Mouse (Mus musculus): ENCODE results near the gene Srm. TPM values are rescaled to one million over a fixed set of nuclear protein-coding genes. Genes with fewer than 3 reads are reported as not detected.

Gene Srm
- polyA plus RNA-seq, 1 experiment, result 103 TPM

DNA sequence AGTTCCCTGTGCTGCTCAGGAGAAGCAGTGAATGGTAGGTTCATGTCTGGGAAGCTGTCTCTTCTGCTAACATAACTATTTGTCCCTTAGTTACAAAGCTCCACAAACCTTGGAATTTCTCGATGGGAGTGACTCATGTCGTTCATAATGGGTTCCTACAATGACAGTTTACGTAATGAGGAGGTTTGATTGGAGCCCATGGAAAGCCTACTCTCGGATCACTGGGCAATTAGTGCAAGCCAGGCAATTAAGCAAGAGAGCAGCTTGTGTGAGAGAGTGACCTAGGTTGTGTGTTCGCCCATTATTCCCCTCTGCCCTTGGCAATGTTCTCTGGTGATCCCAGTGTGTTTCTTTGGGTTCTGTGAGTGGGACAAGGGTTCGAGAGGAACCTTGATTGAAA, 4.6 kb downstream of the Srm start:
- no peak overlapping the region for H3ac ChIP-seq (ENCODE audit: control insufficient read depth, insufficient read length)
- TF ChIP-seq MYOD1 (IDR thresholded peaks at IDR 0.05; ENCODE audit: control insufficient read depth in 1 of 3, insufficient read length in 2 of 3, low read depth in 2 of 3) (no peak), TCF12 (IDR thresholded peaks at IDR 0.05; ENCODE audit: insufficient read depth, poor library complexity, severe bottlenecking) (no peak), MYOG (IDR thresholded peaks at IDR 0.05; ENCODE audit: control insufficient read depth in 1 of 3, insufficient read depth in 1 of 3, insufficient read length in 2 of 3, low read depth in 2 of 3) (no peak)
- H3K4me2 ChIP-seq (ENCODE audit: low read depth), result no peak overlapping the region
- no peak overlapping the region for H3K4me3 ChIP-seq
- H3K27me3 ChIP-seq (ENCODE audit: control insufficient read depth, insufficient read depth, insufficient read length), result no peaks in the 10 kb centered on the region
- peaks cover 25% of the 10 kb centered on the region for H3K36me3 ChIP-seq (ENCODE audit: control insufficient read depth, insufficient read depth)
- peaks cover 17% of the 10 kb centered on the region for H3K79me2 ChIP-seq (ENCODE audit: control insufficient read depth, insufficient read depth)

DNA sequence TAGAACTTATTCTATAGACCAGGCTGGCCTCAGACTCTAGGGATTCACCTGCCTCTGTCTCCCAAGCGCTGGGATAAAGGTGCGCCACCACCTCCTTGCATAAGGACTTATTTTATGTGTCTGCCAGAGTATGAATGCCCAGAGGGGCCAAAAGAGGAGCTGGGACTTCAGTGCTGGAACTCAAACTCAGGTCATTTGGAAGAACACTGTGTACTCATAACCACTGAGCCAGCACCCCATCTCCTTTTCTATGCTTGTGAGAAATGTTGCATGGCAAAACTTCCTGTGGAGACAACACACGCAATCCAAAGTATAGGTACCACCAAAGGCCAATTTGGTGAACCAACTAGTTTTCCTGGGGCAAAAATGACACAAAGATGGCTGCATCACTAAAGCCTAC, 5.4 kb downstream of the Srm start:
- no peak overlapping the region for H3K4me3 ChIP-seq
- H3K79me2 ChIP-seq (ENCODE audit: control insufficient read depth, insufficient read depth), result peaks cover 17% of the 10 kb centered on the region
- H3K36me3 ChIP-seq (ENCODE audit: control insufficient read depth, insufficient read depth), result peaks cover 25% of the 10 kb centered on the region
- H3ac ChIP-seq (ENCODE audit: control insufficient read depth, insufficient read length), result no peak overlapping the region
- TF ChIP-seq REST (IDR thresholded peaks at IDR 0.05; ENCODE audit: insufficient read depth, insufficient read length) (no peak), E2F4 (IDR thresholded peaks at IDR 0.05; ENCODE audit: insufficient read depth) (no peak), POLR2A (IDR thresholded peaks at IDR 0.05; ENCODE audit: insufficient read length, low read depth) (no peak), MAX (IDR thresholded peaks at IDR 0.05; ENCODE audit: low read depth) (no peak), TCF3 (IDR thresholded peaks at IDR 0.05; ENCODE audit: insufficient read length, low read depth) (no peak), MYOD1 (IDR thresholded peaks at IDR 0.05; ENCODE audit: control insufficient read depth in 1 of 3, insufficient read length in 2 of 3, low read depth in 2 of 3) (no peak), CEBPB (IDR thresholded peaks at IDR 0.05; ENCODE audit: insufficient read depth, poor library complexity, severe bottlenecking) (no peak)
- no peaks in the 10 kb centered on the region for H3K27me3 ChIP-seq (ENCODE audit: control insufficient read depth, insufficient read depth, insufficient read length)
- H3K4me2 ChIP-seq (ENCODE audit: low read depth), result no peak overlapping the region

DNA sequence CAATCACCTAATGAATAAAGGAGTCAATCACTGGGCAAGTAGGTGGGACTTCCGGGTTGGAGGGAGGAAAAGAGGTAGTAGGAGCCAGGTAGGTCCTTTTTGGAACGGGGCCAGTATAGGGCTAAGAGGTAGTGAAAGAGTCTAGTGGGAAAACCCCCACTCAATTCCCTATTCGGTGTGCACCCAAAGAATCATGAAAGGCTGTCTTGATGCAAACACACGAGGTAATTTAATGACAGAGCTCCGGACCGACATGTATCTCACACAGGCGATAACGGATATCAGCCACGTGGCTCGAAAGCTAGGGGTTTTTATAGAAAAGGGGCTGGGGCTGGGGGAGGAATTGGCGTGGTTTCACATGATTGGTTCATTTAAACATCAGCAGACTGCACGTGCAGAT, 7.5 kb downstream of the Srm start:
- no peak overlapping the region for H3ac ChIP-seq (ENCODE audit: control insufficient read depth, insufficient read length)
- no peaks in the 10 kb centered on the region for H3K27me3 ChIP-seq (ENCODE audit: control insufficient read depth, insufficient read depth, insufficient read length)
- peaks cover 23% of the 10 kb centered on the region for H3K36me3 ChIP-seq (ENCODE audit: control insufficient read depth, insufficient read depth)
- no peaks in the 10 kb centered on the region for H3K79me2 ChIP-seq (ENCODE audit: control insufficient read depth, insufficient read depth)
- no peak for TF ChIP-seq USF1 (IDR thresholded peaks at IDR 0.05; ENCODE audit: low read depth)
- no peak for TF ChIP-seq MYOG (IDR thresholded peaks at IDR 0.05; ENCODE audit: control insufficient read depth in 1 of 3, insufficient read depth in 1 of 3, insufficient read length in 2 of 3, low read depth in 2 of 3)
- no peak for TF ChIP-seq POLR2AphosphoS2 (IDR thresholded peaks at IDR 0.05; ENCODE audit: insufficient read length, low read depth)
- no peak for TF ChIP-seq TCF12 (IDR thresholded peaks at IDR 0.05; ENCODE audit: insufficient read depth, poor library complexity, severe bottlenecking)
- no peak for TF ChIP-seq REST (IDR thresholded peaks at IDR 0.05; ENCODE audit: insufficient read depth, insufficient read length)
- TF ChIP-seq SRF (IDR thresholded peaks at IDR 0.05; ENCODE audit: control insufficient read depth, insufficient read length, low read depth), result no peak
- H3K4me3 ChIP-seq, result no peak overlapping the region
- H3K4me2 ChIP-seq (ENCODE audit: low read depth), result no peak overlapping the region

DNA sequence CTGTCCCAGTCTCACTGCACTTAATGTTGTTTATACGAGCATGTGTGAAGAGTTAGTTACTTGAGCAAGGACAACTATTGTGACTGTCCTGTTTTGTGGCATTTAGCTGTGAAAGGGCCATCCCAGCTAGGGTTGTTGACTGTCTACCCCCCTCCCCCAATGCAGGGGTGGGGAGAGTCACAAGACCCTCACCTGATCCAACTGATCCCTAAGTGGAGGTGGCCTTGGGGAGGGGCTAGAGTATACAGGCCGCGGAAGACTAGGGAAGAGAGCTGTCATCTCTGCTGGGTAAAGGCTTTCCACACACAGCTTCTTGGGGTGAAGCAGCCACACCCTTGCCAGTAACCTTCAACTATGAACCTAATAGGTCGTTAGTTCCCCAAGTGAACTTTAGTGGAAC, 9.0 kb downstream of the Srm start:
- TF ChIP-seq E2F4 (IDR thresholded peaks at IDR 0.05; ENCODE audit: insufficient read depth) (no peak), REST (IDR thresholded peaks at IDR 0.05; ENCODE audit: insufficient read depth, insufficient read length) (no peak), POLR2AphosphoS2 (IDR thresholded peaks at IDR 0.05; ENCODE audit: insufficient read length, low read depth) (no peak), POLR2A (IDR thresholded peaks at IDR 0.05; ENCODE audit: insufficient read length, low read depth) (no peak), MYOG (IDR thresholded peaks at IDR 0.05; ENCODE audit: control insufficient read depth in 1 of 3, insufficient read depth in 1 of 3, insufficient read length in 2 of 3, low read depth in 2 of 3) (no peak), SRF (IDR thresholded peaks at IDR 0.05; ENCODE audit: control insufficient read depth, insufficient read length, low read depth) (no peak), USF1 (IDR thresholded peaks at IDR 0.05; ENCODE audit: low read depth) (no peak), TCF12 (IDR thresholded peaks at IDR 0.05; ENCODE audit: insufficient read depth, poor library complexity, severe bottlenecking) (no peak), MYOD1 (IDR thresholded peaks at IDR 0.05; ENCODE audit: control insufficient read depth in 1 of 3, insufficient read length in 2 of 3, low read depth in 2 of 3) (no peak), TCF3 (IDR thresholded peaks at IDR 0.05; ENCODE audit: insufficient read length, low read depth) (no peak), CEBPB (IDR thresholded peaks at IDR 0.05; ENCODE audit: insufficient read depth, poor library complexity, severe bottlenecking) (no peak), MAX (IDR thresholded peaks at IDR 0.05; ENCODE audit: low read depth) (no peak)
- H3K36me3 ChIP-seq (ENCODE audit: control insufficient read depth, insufficient read depth), result peaks cover 19% of the 10 kb centered on the region
- no peak overlapping the region for H3K4me3 ChIP-seq
- no peaks in the 10 kb centered on the region for H3K79me2 ChIP-seq (ENCODE audit: control insufficient read depth, insufficient read depth)
- no peak overlapping the region for H3K4me2 ChIP-seq (ENCODE audit: low read depth)
- H3ac ChIP-seq (ENCODE audit: control insufficient read depth, insufficient read length), result no peak overlapping the region
- no peaks in the 10 kb centered on the region for H3K27me3 ChIP-seq (ENCODE audit: control insufficient read depth, insufficient read depth, insufficient read length)

DNA sequence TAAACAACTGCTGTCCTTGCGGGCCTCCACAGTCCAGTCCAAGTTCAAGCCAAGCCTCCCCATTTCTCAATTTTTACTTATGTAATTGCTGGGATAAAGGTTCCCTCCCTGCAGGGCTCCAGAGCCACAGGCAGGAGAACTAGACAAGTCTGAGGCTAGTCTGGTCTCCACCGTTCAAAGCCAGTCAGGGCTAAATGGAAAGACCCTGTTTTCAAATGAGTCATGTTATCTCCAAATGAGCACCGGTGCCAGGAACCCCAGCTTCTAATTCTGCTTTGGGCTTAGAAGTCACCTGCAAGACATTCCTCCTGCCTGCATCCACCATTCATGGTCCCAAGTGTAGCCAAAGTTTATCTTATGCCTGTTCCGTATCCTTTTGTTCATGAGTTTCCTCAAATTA, 10.6 kb downstream of the Srm start:
- H3K4me2 ChIP-seq (ENCODE audit: low read depth), result no peak overlapping the region
- TF ChIP-seq USF1 (IDR thresholded peaks at IDR 0.05; ENCODE audit: low read depth) (no peak), MYOD1 (IDR thresholded peaks at IDR 0.05; ENCODE audit: control insufficient read depth in 1 of 3, insufficient read length in 2 of 3, low read depth in 2 of 3) (no peak), REST (IDR thresholded peaks at IDR 0.05; ENCODE audit: insufficient read depth, insufficient read length) (no peak)
- H3K4me3 ChIP-seq, result no peak overlapping the region
- no peaks in the 10 kb centered on the region for H3K27me3 ChIP-seq (ENCODE audit: control insufficient read depth, insufficient read depth, insufficient read length)
- H3K36me3 ChIP-seq (ENCODE audit: control insufficient read depth, insufficient read depth), result peaks cover 12% of the 10 kb centered on the region
- no peak overlapping the region for H3ac ChIP-seq (ENCODE audit: control insufficient read depth, insufficient read length)
- H3K79me2 ChIP-seq (ENCODE audit: control insufficient read depth, insufficient read depth), result no peaks in the 10 kb centered on the region

Measured in myocyte (in vitro differentiated cells).